Mouse (Mus musculus) lung, postnatal 4 days (tissue): ENCODE results near the gene Cxcl3.
"Not testable (repeated sequence)": the region's sequence is repeated elsewhere in the genome, so short reads cannot be mapped to it uniquely, and the experiment has no call there.

ENCODE experiments used
- DNase-seq, 2 experiments: peaks; one replicate each; pipeline ENCODE4 v3.0.0; 2021

Gene Cxcl3

DNA sequence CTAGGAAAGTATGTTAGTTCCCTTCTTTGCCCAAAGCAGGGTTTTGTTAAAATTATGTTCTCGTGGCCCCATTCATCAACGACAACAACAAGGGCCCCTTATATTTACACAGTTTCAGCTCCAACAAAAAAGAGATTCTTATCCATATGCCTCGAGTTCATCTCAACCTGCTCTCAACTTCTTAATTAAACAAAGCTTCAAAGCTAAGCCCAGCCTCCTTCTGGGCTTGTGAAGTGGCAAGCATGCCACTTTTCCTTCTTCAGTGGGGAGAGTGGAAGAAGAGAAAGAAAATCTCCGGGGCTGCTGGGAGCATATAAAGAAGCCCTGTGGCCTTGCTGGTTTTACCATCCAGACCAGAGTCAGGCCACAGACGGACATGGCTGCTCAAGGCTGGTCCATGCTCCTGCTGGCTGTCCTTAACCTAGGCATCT lies 8.3 kb downstream of the Cxcl3 start, which contains the start of gene Cxcl15:
Gene Cxcl15 (plus strand): TSS at position 340 of the 431 bp plus-strand sequence.
- DNase-seq = peak; percentile 68 to 75

DNA sequence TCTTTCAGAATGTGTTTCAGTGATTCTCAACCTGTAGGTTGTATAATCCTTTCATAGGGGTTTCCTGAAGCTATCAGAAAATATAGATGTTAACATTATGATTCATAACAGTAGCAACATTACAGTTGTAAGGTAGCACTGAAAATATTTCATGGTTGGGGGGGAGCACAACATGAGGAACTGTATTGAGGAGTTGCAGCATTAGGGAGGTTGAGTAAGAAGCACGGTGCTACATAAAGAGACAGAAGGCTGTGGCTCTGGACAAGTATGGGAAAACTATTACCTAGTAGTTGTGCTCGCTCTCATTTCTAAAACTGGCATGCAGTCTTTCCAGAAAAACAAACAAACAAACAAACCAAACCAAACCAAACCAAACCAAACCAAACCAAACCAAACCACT lies 9.5 kb downstream of the Cxcl3 start:
- not testable (repeated sequence) for DNase-seq

DNA sequence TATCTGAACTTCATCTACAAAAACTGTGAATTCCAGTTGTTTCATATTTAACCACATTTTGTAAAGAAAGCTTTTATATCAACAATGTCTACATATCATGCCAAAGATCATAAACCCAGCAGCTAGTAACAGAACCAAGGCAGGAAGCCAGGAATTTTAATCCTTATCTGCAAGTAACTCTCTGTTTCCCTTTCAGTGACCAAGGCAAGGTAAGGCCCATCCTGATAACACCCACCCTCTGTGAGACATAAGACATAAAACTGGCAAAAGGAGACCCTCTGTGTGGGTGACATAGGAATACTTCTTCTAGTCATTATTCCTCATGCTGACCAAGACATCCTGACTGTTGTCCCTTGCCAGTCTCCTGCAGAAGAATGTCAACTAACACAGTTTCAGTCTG lies 18.7 kb downstream of the Cxcl3 start:
- peak in 1 of 2 experiments; percentile 3 for DNase-seq

DNA sequence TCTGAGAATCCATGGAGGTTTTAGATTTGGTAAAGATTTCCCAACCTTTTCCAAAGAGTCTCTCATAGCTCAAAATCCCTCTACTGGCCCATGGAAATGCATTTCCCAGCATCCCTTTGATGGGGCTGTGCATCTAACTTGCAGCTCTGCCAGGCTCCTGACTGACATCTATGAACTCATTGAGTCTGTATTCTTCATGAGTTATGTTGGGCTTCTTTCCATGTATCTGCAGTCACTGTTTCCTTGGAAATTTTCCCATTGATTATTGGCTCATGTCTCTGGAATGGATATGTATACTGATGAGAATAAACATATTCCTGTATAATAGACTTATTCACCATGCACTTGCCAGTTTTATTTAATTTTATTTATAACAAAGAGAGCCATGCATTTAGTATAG lies 20.1 kb downstream of the Cxcl3 start:
- peak in 1 of 2 experiments; percentile 5 for DNase-seq

DNA sequence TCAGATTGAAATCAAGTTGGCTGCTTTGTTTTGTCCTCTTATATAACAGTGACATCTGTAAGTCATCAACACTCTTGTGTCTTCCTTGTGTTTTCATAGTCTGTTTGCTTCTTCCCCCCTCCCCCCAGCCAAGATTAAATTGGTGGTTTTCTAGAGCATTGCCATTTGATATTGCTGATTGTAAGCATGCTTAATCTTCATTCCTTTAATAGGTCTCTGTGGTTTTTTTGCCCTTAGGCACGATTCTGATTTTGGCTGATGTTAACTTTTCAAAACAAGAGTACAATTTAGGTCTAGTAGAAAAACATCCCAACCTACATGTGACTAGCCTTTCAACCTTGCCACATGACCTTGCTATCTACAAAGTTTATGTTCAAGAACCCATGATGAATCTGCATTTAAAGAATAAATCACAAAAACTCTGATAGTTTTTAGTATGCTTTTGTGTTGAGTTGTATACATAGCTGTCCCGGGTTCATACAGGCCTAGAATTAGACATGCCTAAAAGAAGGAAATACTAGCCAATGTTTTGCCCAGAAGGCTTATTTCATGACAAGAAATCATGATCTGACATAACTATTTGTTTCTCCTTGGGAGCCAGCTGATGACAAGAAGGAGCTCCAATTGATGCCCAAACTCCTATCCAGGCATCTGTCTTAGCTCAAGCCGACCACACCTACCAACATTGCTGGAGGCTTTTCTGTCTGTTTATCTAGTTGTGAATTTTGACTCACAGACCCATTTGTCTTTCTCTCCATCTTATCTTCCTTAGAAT lies 21.5 kb downstream of the Cxcl3 start:
- DNase-seq = peak in 1 of 2 experiments; percentile 2

DNA sequence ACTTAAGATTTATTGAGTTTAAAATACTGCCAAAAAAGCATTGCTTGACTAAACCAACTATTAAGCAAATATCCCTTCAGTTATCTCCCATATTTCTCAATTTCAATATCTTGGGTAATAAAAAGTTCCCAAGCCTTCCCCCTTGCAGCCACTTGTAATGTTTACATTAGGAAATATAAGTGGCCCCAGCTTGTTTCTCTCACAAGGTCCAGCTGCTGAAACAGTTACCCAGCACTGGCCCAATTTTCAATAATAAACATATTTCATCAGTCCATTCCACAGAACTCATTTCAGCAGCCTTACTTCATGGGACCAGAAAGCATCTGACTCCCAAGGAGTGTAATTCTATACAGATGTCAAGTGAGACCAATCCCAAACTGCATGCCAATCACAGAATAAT lies 33.9 kb downstream of the Cxcl3 start:
- peak in 1 of 2 experiments; percentile 12 for DNase-seq

DNA sequence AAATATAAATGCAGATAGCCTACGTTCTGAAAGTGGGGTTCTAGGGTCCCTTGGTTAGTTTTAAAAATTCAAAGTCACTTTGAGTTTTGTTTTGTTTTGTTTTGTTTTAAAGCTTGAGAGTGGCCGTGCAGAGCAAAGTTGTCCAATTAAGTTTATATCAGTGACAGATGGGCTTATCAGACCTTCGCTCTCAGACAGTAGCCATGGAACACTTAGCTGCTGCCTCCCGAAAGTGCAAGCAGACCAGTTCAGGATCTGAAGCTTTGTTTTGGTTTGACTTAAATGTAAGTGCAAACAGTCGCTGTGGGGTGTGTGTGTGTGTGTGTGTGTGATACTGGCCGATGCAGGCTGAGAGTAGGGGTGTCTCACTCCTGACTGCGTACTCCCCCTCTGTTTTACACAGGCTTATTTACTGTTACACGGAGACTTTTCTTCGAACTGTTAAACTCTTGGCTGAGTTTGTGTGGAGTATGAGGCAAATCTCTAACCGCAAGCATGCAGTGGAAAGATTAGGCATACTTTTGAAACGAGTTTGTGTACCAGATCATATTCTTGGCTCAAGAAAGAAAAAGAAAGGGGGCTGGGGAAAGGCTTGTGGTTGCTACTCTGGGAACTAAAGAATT lies 46.4 kb downstream of the Cxcl3 start:
- DNase-seq = peak; percentile 36 to 47

DNA sequence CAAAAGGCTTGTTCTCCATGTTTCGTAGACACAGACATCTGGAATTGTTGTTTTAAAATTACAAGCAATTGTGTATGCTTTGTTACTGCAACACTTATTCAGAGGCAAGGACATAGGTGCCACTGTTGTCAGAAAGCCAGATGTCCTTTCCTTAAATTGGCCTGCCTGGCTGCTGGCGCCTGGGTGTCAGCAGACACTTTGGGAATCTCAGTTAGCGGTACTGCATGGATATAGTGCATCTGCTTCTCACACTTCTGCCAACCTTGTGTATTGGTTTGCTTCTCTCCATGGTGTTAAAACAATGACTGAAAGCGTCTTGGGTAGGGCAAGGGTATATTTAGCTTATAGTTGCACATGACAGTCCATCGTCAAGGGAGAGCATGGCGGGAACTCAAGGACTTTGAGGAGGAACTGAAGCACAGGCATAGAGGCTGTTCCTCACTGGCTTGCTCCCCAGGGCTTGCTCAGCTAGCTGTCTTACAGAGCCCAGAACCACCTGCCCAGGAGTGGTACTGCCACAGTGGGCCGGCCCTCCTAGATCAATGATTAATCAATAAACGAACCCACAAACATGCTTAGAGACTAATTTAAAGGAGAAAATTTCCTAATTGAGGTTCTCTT lies 47.0 kb downstream of the Cxcl3 start:
- DNase-seq = peak; percentile 33 to 53

DNA sequence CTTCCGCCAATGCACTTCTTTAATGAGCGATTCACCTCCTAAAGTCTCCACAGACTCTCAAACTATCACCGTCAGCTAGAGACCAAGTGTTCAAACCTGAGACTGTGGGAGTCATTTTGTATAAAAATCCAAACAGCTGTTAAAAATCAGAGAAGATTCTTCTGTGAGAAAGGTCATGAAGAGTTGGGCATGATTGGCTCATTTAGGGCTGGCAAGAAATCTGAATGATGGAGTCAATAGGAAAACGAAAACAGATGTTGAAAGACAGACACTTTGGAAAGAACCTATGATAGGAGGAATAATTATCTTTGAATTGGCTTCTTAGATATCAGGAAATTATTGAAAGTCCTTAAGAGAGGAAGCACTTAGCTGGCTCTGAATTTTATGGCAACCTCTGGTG lies 48.5 kb downstream of the Cxcl3 start:
- no peak for DNase-seq

DNA sequence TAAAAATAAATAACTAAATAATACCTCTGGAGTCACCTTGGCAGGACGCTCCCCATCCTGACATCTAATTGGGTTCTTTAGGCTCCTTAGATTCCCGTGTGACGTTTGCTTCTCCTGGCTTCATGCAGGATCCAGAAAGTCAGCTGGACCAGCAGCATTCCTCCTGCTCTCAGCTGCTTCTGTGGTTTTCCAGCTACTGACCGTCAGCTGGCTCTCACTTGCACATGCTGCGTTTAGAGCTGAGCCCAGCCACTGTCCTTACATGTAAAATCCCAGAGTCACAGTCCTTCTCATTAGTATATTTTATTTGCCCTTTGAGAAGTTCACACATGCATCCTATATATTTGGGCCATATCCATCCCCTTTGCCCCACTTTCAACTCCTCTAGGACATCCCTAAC lies 52.7 kb downstream of the Cxcl3 start:
- DNase-seq = peak; percentile 27 to 53
